Mouse (Mus musculus): ENCODE data around the gene Hist1h2bh. TPM values are rescaled to one million over a fixed set of nuclear protein-coding genes. Genes with fewer than 3 reads are reported as not detected.
"Not testable (repeated sequence)": the region's sequence is repeated elsewhere in the genome, so short reads cannot be mapped to it uniquely, and the experiment has no call there.

Hist1h2bh gene
- total and polyA plus RNA-seq, 2 experiments = 0.09 to 1.3 TPM

DNA sequence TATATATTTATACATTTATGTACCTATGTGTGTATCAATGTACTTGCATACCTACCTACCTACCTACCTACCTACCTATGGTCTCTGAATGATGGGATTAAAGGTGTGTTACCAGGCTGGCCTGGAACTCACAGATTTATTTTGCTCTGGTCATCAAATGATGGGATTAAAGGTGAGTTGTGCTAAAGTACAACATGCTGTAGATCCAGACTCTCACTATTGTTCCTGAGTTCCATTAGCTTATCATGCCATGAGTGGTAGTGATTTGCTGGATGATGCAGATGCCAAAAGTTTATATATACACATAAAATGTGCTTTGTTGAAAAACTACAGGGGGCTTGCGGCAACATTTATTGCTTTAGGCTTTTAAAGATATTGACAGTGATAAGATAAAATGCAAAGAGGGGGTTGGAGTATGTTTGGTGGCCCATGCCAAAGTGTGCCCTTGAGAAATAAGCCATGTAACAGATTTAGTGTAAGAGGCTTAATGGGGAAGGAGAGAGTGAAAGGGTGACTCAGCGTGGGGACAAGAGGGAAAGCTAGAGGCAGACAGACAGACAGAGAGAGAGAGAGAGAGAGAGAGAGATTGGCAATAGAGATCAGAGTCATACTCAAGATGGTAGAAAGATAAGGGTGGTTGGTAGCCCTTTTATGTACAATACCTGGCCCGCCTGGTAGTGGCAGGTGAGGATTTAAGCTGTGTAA lies 6.0 kb downstream of the Hist1h2bh start:
- Histone ChIP-seq H3K9ac (ENCODE audit: low read depth, low read length) (no peak overlapping the region), H3K4me3 (ENCODE audit: insufficient read depth, low read depth, low read length) (no peak overlapping the region), H3K27me3 (ENCODE audit: control insufficient read depth, insufficient read depth, low read length) (no peaks in the 10 kb centered on the region), H3K4me1 (ENCODE audit: control insufficient read depth, insufficient read depth, low read length) (peaks cover 11% of the 10 kb centered on the region), H3K27ac (replicated peaks; ENCODE audit: insufficient read depth, low read depth, low read length) (no peak overlapping the region), H3K36me3 (ENCODE audit: control insufficient read depth, insufficient read depth, low read length) (no peaks in the 10 kb centered on the region), H3K79me2 (ENCODE audit: control insufficient read depth, insufficient read depth, low read length) (no peaks in the 10 kb centered on the region)
- no peak for DNase-seq (ENCODE audit: extremely low read depth, low read depth, low spot score)
- TF ChIP-seq CTCF (IDR thresholded peaks at IDR 0.05; ENCODE audit: low read depth, low read length) (no peak), POLR2A (IDR thresholded peaks at IDR 0.05; ENCODE audit: extremely low read depth, insufficient read depth, low read length) (no peak)
- 89% methylated on average over 3 of the region's 3 CpGs for WGBS

DNA sequence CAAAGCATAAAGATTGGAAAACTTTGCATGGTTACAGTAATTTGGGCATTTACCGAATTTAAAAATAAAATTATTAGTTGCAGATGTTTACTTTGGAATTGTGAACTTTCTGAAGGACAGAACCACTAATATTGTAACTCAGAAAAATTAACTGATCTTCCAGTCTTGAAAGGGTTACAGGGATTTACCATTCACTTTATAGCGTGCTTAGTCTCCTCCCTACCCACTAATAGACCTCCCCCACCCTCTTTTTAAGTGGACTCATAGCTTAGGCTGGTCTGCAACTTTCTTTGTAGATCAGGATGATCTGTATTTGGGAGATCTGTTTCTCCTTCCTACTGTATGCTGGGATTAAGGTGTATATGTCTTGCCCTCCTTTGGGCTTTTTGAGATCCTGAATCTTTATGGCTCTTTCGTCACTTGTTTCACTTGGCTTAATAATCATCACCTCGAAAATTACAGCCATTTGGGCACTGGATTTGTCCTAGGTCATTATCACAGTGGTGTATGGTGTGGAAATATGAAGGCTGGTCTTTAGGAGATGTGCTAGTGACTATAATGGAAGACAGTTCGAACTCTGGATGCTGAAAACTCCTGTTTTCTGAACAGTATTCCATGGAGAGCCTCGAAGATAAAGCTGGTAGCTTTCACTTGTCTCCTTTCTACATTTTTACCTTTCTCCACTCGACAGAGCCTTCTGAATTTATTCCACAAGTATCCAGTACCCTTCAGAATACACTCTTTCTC lies 6.9 kb downstream of the Hist1h2bh start:
- Histone ChIP-seq H3K4me3 (ENCODE audit: insufficient read depth, low read depth, low read length) (no peak overlapping the region), H3K9ac (ENCODE audit: low read depth, low read length) (no peak overlapping the region), H3K4me1 (ENCODE audit: control insufficient read depth, insufficient read depth, low read length) (peaks cover 11% of the 10 kb centered on the region), H3K27me3 (ENCODE audit: control insufficient read depth, insufficient read depth, low read length) (no peaks in the 10 kb centered on the region), H3K79me2 (ENCODE audit: control insufficient read depth, insufficient read depth, low read length) (no peaks in the 10 kb centered on the region), H3K36me3 (ENCODE audit: control insufficient read depth, insufficient read depth, low read length) (no peaks in the 10 kb centered on the region), H3K27ac (replicated peaks; ENCODE audit: insufficient read depth, low read depth, low read length) (no peak overlapping the region)
- 32% methylated on average over 7 of the region's 7 CpGs for WGBS
- no peak for DNase-seq (ENCODE audit: extremely low read depth, low read depth, low spot score)
- no peak for TF ChIP-seq CTCF (IDR thresholded peaks at IDR 0.05; ENCODE audit: low read depth, low read length)

DNA sequence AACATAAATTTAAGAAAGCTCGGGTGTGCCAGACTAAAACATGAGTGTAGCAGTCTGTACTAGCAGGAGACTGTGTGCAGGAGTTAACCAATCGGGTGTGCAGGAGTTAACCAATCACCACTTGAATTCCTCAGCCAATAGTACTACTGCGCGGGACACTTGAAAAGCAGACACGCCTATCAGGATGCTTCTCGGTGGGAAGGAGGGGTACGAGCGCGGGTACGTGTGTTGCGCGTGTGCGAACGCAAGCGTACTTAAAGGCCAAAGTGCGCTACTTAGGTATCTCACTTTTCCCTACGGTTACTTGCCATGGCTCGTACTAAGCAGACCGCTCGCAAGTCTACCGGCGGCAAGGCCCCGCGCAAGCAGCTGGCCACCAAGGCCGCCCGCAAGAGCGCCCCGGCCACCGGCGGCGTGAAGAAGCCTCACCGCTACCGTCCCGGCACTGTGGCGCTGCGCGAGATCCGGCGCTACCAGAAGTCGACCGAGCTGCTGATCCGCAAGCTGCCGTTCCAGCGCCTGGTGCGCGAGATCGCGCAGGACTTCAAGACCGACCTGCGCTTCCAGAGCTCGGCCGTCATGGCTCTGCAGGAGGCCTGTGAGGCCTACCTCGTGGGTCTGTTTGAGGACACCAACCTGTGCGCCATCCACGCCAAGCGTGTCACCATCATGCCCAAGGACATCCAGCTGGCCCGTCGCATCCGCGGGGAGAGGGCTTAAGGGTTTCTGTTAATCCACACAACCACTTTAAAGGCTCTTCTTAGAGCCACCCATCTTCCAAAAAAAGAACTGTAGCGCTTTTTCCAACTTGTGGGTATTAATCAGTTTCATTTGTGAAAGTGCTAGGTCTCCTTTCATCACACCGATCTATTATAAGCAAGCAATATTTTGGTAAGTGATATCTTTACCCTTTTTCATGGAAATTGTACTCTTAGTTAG lies 7.8 kb downstream of the Hist1h2bh start, which contains the start of gene Hist1h3g:
TSS of gene Hist1h3g (plus strand) at position 286 of the 939 bp plus-strand sequence.
- not testable (repeated sequence) for H3K27ac ChIP-seq (replicated peaks; ENCODE audit: insufficient read depth, low read depth, low read length); H3K27me3 ChIP-seq (ENCODE audit: control insufficient read depth, insufficient read depth, low read length); H3K9ac ChIP-seq (ENCODE audit: low read depth, low read length); H3K36me3 ChIP-seq (ENCODE audit: control insufficient read depth, insufficient read depth, low read length); H3K79me2 ChIP-seq (ENCODE audit: control insufficient read depth, insufficient read depth, low read length)
- H3K4me1 ChIP-seq (ENCODE audit: control insufficient read depth, insufficient read depth, low read length) = peaks cover 11% of the 10 kb centered on the region
- peak within 1 kb of the TSS; percentile 48 for H3K4me3 ChIP-seq (ENCODE audit: insufficient read depth, low read depth, low read length)
- 2% methylated on average over 49 of the region's 62 CpGs for WGBS
- peak; percentile 89 for DNase-seq (ENCODE audit: extremely low read depth, low read depth, low spot score)

DNA sequence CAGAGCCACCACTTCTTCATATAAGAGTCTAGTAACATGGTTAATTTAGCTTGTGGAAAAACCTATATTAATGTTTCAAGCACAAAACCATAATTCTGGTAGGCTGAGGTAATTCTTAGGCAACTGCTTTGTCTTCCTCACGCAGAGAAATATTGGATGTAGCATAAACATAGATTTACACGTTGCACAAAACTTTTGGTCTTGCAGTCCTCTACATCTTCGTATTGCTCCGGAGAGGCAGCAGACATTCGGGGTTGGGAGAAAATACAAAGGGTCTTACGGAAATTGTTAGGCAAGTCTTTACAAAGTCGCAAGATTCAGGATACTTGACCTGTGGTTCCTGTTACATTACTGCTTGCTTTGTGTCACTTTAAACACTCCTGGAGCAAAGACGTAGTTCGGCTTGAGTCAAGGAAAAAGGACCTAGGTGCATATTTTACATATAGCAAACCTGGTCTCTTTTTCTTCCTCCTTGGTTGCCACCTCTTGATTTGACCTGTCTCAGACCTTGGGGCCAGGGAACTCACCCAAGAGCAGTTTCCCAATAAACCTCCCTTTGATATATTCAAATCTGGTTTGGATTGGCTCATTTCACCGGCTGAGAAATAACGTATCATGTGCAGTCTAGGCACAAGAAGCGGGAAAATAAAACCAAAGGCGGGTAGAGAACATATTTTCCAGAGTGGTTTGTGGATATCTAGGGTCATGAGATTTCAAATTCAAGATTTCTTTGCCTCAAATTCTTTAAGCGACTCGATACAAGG lies 8.6 kb downstream of the Hist1h2bh start:
- Histone ChIP-seq H3K9ac (ENCODE audit: low read depth, low read length) (no peak overlapping the region), H3K27ac (replicated peaks; ENCODE audit: insufficient read depth, low read depth, low read length) (no peak overlapping the region), H3K27me3 (ENCODE audit: control insufficient read depth, insufficient read depth, low read length) (no peaks in the 10 kb centered on the region), H3K79me2 (ENCODE audit: control insufficient read depth, insufficient read depth, low read length) (no peaks in the 10 kb centered on the region), H3K4me1 (ENCODE audit: control insufficient read depth, insufficient read depth, low read length) (peaks cover 11% of the 10 kb centered on the region), H3K36me3 (ENCODE audit: control insufficient read depth, insufficient read depth, low read length) (no peaks in the 10 kb centered on the region), H3K4me3 (ENCODE audit: insufficient read depth, low read depth, low read length) (no peak overlapping the region)
- WGBS = 1% methylated on average over 15 of the region's 15 CpGs
- no peak for TF ChIP-seq CTCF (IDR thresholded peaks at IDR 0.05; ENCODE audit: low read depth, low read length)
- TF ChIP-seq POLR2A (IDR thresholded peaks at IDR 0.05; ENCODE audit: extremely low read depth, insufficient read depth, low read length) = no peak
- DNase-seq (ENCODE audit: extremely low read depth, low read depth, low spot score) = peak; percentile 87

DNA sequence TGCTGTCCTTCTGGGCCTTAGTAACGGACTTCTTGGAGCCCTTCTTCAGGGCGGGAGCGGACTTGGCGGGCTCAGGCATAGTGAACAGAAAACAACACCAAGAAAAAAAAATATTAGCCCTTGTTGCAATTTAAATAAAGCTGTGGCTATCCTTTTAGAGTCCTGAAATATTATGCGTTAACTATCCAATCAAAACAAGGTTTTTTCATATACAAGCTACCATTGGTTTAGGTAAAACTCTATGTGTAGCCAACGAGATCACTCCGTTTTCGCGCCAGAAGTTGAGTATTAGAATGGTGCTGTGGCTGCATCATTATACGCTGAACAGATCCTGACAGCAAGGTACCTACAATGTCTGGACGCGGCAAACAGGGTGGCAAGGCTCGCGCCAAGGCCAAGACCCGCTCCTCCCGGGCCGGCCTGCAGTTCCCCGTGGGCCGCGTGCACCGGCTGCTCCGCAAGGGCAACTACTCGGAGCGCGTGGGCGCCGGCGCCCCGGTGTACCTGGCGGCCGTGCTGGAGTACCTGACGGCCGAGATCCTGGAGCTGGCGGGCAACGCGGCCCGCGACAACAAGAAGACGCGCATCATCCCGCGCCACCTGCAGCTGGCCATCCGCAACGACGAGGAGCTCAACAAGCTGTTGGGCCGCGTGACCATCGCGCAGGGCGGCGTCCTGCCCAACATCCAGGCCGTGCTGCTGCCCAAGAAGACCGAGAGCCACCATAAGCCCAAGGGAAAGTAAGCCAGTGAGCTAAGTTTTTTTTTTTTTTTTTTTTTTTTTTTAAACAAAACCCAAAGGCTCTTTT lies 9.4 kb downstream of the Hist1h2bh start, which contains the start of gene Hist1h2af:
TSS of gene Hist1h2af (plus strand) at position 347 of the 808 bp plus-strand sequence.
- WGBS = under 1% methylated on average over 31 of the region's 53 CpGs
- Histone ChIP-seq H3K4me1 (ENCODE audit: control insufficient read depth, insufficient read depth, low read length) (peaks cover 11% of the 10 kb centered on the region), H3K27ac (replicated peaks; ENCODE audit: insufficient read depth, low read depth, low read length) (peak within 1 kb of the TSS; percentile 61), H3K4me3 (ENCODE audit: insufficient read depth, low read depth, low read length) (peak within 1 kb of the TSS; percentile 52), H3K9ac (ENCODE audit: low read depth, low read length) (peak within 1 kb of the TSS; percentile 31; the same call in 1 of the 2 replicates)
- DNase-seq (ENCODE audit: extremely low read depth, low read depth, low spot score) = peak; percentile 83
- not testable (repeated sequence) for H3K79me2 ChIP-seq (ENCODE audit: control insufficient read depth, insufficient read depth, low read length); H3K36me3 ChIP-seq (ENCODE audit: control insufficient read depth, insufficient read depth, low read length); H3K27me3 ChIP-seq (ENCODE audit: control insufficient read depth, insufficient read depth, low read length)
